Mouse (Mus musculus) liver, embryonic 13.5 days (tissue): Measurements from ENCODE around the gene Ap5z1. TPM values are rescaled to one million over a fixed set of nuclear protein-coding genes. Genes with fewer than 3 reads are reported as not detected.

Source experiments
- ATAC-seq: fragments of 200-750 bp; cut with Nextera tagmentation; 2 replicates; pipeline ENCODE4 v1.8.0; 2017; ENCODE audit warnings: low read depth, mild to moderate bottlenecking, moderate number of reproducible peaks, moderate library complexity
- DNase-seq: peaks from one replicate; pipeline ENCODE4 v3.0.0; 2022
- H3K27ac ChIP-seq: fragments of 300-500 bp; sonication (generic); 2 replicates; pipeline ENCODE4 v1.5.1; 2015; ENCODE audit warnings: moderate library complexity, mild to moderate bottlenecking, inconsistent platforms
- H3K27me3 ChIP-seq: fragments of 300-500 bp; sonication (generic); 2 replicates; pipeline ENCODE4 v1.6.1; 2015; ENCODE audit warnings: mild to moderate bottlenecking, inconsistent platforms
- H3K36me3 ChIP-seq: fragments of 300-500 bp; sonication (generic); 2 replicates; pipeline ENCODE4 v1.6.1; 2015; ENCODE audit warnings: mild to moderate bottlenecking, inconsistent platforms
- H3K4me1 ChIP-seq: fragments of 300-500 bp; sonication (generic); replicated peaks from 2 replicates; pipeline ENCODE4 v1.6.1; 2015; ENCODE audit warnings: inconsistent platforms
- H3K4me2 ChIP-seq: fragments of 300-500 bp; sonication (generic); 2 replicates; pipeline ENCODE4 v1.6.1; 2015; ENCODE audit warnings: inconsistent platforms, mild to moderate bottlenecking, moderate library complexity
- H3K4me3 ChIP-seq: fragments of 300-500 bp; sonication (generic); replicated peaks from 2 replicates; pipeline ENCODE4 v1.5.1; 2015; ENCODE audit warnings: mild to moderate bottlenecking, inconsistent platforms
- H3K9ac ChIP-seq: fragments of 300-500 bp; sonication (generic); 2 replicates; pipeline ENCODE4 v1.6.1; 2015; ENCODE audit warnings: mild to moderate bottlenecking, inconsistent platforms
- H3K9me3 ChIP-seq: fragments of 300-500 bp; sonication (generic); replicated peaks from 2 replicates; pipeline ENCODE4 v1.6.1; 2016; ENCODE audit warnings: inconsistent platforms
- WGBS: fragments of 180-500 bp; shearing (Covaris S2); methylation state at CpG from one replicate; pipeline ENCODE4 v1.1.7; 2015; ENCODE audit not compliant: insufficient replicate concordance; 5-methylcytosine and 5-hydroxymethylcytosine counted together
- polyA plus RNA-seq: library from polyadenylated mRNA; unstranded; fragments of >200 nt; fragmentation: Nextera tagmentation; extraction: Ambion mirVana; gene quantifications from 2 replicates; pipeline ENCODE4 v1.2.1, GENCODE M21; 2015

Gene Ap5z1
- polyA plus RNA-seq, 1 experiment from 2014 or later: 4.5 TPM

DNA sequence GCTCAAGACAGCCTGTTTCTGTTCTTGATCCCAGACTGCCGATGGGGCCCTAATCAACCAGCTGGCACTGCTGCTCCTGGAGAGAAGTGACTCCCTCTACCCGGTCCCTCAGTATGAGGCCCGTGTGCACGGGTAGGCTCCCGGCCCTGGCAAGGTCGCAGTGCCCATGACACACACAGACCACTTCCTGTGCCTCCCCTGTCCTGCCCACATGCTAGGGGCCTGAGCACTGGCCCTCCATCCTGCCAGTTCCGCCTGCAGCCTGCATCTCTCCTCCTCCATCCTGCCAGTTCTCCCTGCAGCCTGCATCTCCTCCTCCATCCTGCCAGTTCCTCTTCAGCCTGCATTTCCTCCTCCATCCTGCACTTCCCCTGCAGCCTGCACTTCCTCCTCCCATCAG lies 11.9 kb downstream of the Ap5z1 start:
- H3K4me1 ChIP-seq: peaks cover 3% of the 10 kb centered on the region; the same call in 1 of the 2 replicates
- H3K9me3 ChIP-seq: no peaks in the 10 kb centered on the region
- no peaks in the 10 kb centered on the region for H3K27me3 ChIP-seq
- peaks cover 31% of the 10 kb centered on the region; the same call in 1 of the 2 replicates for H3K36me3 ChIP-seq
- no peak overlapping the region for H3K9ac ChIP-seq
- WGBS: 64% methylated on average over 7 of the region's 7 CpGs
- ATAC-seq: no peak
- DNase-seq: no peak
- no peak overlapping the region for H3K4me3 ChIP-seq
- H3K27ac ChIP-seq: no peak overlapping the region
- H3K4me2 ChIP-seq: no peak overlapping the region

DNA sequence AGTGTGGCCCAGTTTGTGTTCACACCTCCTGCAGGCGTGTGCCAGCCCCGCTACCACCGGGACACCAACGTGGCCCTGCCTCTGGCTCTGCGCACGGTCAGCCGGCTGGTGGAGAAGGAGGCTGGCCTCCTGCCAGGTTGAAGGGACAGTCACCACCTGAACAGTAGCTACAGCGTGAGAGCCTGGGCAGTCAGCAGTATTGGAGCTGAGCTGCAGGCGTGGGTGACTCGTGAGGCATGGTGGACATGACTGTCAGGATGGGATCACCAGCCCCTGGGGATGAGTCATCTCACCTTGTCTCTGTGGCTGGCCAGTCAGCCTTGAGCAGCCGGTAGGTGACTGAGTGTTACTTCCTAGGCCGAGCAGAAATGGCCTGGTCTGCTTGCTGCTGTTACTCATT lies 13.6 kb downstream of the Ap5z1 start:
- DNase-seq: no peak
- no peaks in the 10 kb centered on the region for H3K27me3 ChIP-seq
- 78% methylated on average over 12 of the region's 12 CpGs for WGBS
- H3K4me2 ChIP-seq: no peak overlapping the region
- peaks cover 18% of the 10 kb centered on the region; the same call in 1 of the 2 replicates for H3K36me3 ChIP-seq
- no peak overlapping the region for H3K9ac ChIP-seq
- H3K27ac ChIP-seq: no peak overlapping the region
- no peaks in the 10 kb centered on the region for H3K9me3 ChIP-seq
- no peak overlapping the region for H3K4me3 ChIP-seq
- H3K4me1 ChIP-seq: peaks cover 3% of the 10 kb centered on the region; the same call in 1 of the 2 replicates
- ATAC-seq: no peak

DNA sequence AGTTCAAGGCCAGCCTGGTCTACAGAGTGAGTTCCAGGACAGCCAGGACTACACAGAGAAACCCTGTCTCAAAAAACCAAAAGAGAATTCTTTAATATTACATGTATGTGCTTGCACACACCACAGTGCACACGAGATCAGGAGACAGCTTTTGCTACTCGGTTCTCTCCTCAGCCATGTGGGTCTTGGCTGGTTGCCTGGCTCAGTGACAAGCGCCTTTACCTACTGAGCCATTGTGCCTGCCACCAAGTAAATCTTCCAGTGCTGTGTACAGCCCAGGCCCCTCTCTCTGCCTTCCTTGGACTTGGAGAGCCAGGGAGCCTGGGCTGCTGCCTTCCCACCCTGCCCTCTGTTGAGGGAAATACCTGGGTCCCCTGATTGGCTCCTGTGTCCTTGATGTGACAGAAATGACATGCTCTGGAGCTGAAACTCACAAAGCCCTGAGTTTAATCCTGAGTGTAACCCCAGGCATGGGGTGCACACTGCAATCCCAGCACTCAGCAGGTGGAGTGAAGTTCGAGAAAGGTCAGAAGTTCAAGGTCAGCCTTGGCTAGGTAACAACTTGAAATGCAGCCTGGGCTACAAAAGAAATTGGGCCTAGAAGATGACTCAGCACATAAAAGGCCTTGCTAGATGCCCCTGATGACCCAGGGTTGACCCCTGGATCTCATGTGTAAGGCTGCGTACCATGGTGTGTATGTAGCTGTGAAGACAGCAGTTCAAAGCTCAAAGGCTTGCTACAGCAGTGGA lies 14.3 kb downstream of the Ap5z1 start:
- Histone ChIP-seq H3K27ac (no peak overlapping the region), H3K27me3 (no peaks in the 10 kb centered on the region), H3K9ac (no peak overlapping the region), H3K4me1 (peaks cover 3% of the 10 kb centered on the region; the same call in 1 of the 2 replicates), H3K36me3 (peaks cover 15% of the 10 kb centered on the region; the same call in 1 of the 2 replicates), H3K4me3 (no peak overlapping the region), H3K4me2 (no peak overlapping the region), H3K9me3 (no peaks in the 10 kb centered on the region)
- WGBS: 80% methylated on average over 5 of the region's 5 CpGs
- no peak for ATAC-seq
- DNase-seq: no peak

DNA sequence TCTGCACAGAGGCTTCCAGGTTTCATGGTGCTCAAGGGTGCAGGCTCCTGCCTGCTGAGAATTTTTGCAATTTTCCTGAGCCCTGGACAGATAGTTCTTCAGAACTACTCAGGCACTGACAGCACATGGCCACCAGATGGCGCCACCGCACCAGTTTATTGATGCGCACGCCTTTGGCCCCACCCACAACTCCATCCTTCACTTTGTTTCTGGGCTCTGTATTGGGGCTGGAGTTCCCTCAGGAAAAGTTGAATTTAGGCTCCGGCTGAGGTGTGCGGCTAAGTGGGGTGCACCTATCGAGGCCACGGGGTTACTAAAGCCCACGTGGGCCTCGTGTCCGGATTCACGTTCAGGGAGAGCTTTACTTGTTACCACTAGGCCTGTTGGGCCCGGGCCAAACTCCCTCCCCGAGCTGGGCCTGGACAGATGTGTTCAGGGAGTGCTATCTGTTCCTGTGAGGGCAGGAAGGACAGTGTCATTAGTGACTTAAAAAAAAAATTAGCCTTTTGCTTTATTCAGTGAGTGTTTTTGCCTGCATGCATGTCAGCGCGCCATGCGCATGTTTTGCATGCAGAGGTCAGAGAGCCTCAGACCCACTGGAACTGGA lies 15.2 kb downstream of the Ap5z1 start:
- H3K36me3 ChIP-seq: peaks cover 12% of the 10 kb centered on the region; the same call in 1 of the 2 replicates
- DNase-seq (peak; percentile 53), ATAC-seq (0 out of 2 replicates have a peak, but pooled peaks have one; percentile 22)
- WGBS: 37% methylated on average over 17 of the region's 17 CpGs
- no peak overlapping the region for H3K4me2 ChIP-seq
- H3K4me3 ChIP-seq: no peak overlapping the region
- H3K27ac ChIP-seq: no peak overlapping the region
- no peaks in the 10 kb centered on the region for H3K27me3 ChIP-seq
- H3K4me1 ChIP-seq: peaks cover 3% of the 10 kb centered on the region; the same call in 1 of the 2 replicates
- no peaks in the 10 kb centered on the region for H3K9me3 ChIP-seq
- H3K9ac ChIP-seq: no peak overlapping the region

DNA sequence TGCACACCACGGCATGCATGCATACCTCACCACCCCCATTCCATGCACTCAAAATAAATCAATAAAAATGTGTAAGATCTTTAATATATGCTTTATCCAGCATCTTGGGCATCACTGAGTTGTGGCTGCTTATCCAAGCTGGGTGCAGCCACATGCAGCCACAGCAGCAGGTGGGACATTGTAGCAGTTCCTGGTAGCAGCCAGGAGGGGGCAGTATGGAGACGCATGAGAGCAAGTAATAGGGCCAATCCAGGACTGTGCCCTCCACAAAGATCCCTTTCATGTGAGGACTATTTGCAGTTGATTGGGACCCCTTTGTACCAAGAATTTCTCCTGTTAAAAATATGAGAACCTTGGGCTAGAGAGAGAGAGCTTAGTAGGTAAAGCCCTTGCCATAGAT lies 18.8 kb downstream of the Ap5z1 start:
- Histone ChIP-seq H3K27ac (no peak overlapping the region), H3K27me3 (no peaks in the 10 kb centered on the region), H3K9ac (no peak overlapping the region), H3K36me3 (0 out of 2 replicates have a peak, but pooled peaks cover under 1% of the 10 kb centered on the region), H3K4me2 (no peak overlapping the region), H3K9me3 (no peaks in the 10 kb centered on the region), H3K4me3 (no peak overlapping the region), H3K4me1 (peaks cover 3% of the 10 kb centered on the region; the same call in 1 of the 2 replicates)
- DNase-seq (peak; percentile 31), ATAC-seq (no peak)
- WGBS: 42% methylated on average over 2 of the region's 2 CpGs

DNA sequence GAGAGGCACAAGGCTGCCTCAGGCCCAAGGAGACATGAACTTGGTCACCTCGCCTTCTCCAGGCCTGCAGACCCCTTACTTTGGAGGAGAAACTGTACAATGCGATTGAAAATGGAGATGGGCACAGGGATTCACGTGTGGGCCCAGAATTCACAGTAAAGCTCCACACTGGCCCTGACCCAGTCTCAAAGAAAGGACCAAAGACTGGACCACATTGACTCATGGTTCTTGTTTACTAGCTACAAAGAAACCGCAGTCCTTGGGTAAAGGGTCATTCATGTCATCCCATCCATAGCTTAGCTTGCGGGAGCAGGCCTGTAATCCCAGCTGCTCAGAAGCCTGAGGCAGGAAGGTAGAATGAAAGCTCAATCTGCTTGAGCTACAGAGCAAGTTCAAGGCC lies 19.8 kb downstream of the Ap5z1 start:
- Histone ChIP-seq H3K36me3 (no peaks in the 10 kb centered on the region), H3K4me3 (no peak overlapping the region), H3K4me2 (no peak overlapping the region), H3K9me3 (no peaks in the 10 kb centered on the region), H3K9ac (no peak overlapping the region), H3K4me1 (peaks cover 3% of the 10 kb centered on the region; the same call in 1 of the 2 replicates), H3K27me3 (no peaks in the 10 kb centered on the region), H3K27ac (no peak overlapping the region)
- DNase-seq: no peak
- 82% methylated on average over 5 of the region's 5 CpGs for WGBS
- ATAC-seq: no peak

DNA sequence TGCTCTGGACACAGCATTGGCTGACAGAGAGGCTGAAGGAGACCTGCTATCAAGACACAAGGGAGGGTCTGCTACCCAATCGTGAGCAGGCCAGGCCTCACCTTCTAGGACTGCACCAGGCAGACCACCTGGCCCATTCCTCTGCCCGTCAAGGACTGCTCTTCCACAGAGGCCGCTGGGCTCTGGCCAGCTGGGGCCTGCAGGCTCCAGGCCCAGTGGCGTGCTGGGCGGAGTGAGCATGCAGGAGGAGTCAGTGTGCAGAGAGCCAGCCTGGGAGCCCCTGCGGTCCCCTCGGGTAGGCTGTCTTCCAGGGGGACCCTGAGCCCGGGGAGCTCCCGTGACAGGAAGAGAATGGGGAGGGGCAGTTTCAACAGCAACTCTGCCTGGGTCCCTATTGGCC lies 22.9 kb downstream of the Ap5z1 start:
- no peak overlapping the region for H3K27ac ChIP-seq
- WGBS: 66% methylated on average over 9 of the region's 9 CpGs
- ATAC-seq: no peak

DNA sequence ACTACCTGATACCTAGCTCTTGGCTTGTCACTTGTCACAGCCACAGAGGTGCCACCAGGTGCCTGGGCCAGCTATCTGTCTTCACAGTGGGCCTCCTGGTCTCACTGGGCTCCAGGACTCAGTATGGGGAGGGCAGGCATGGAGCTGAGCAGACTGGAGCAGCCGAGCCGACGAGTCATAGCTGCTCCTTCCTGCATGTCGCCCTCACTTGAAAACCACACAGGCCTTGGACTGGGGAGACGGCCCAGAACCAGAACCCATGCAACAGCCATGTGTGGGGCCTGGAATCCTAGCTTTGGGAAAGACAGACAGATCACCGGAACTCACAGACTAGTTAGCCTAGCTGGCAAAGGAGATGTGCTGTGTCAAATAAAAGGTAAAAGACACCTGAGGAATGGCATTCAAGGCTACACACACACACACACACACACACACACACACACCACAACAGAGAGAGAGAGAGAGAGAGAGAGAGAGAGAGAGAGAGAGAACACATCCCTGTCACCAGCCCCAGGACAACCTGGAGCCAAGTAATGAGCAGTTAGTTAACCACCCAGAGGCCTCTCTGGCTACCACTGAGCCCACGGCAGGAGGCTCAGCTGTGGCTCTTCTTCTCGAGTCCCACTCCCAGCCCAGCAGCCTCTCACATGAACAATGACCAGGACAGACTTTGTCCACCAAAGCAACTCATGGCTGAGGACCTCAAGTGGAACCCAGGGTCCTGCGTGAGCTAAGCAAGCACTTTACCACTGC lies 26.4 kb downstream of the Ap5z1 start:
- no peaks in the 10 kb centered on the region for H3K4me1 ChIP-seq
- H3K4me3 ChIP-seq: no peak overlapping the region
- no peak overlapping the region for H3K27ac ChIP-seq
- no peak overlapping the region for H3K9ac ChIP-seq
- DNase-seq (no peak), ATAC-seq (no peak)
- 0 out of 2 replicates have a peak, but pooled peaks cover 8% of the 10 kb centered on the region for H3K27me3 ChIP-seq
- WGBS: 50% methylated on average over 9 of the region's 9 CpGs
- no peaks in the 10 kb centered on the region for H3K36me3 ChIP-seq
- no peaks in the 10 kb centered on the region for H3K9me3 ChIP-seq
- no peak overlapping the region for H3K4me2 ChIP-seq

More for the DNA sequence above, 22.9 kb downstream of the Ap5z1 start:
- Histone ChIP-seq H3K9ac (no peak overlapping the region), H3K4me3 (no peak overlapping the region), H3K36me3 (no peaks in the 10 kb centered on the region), H3K27me3 (0 out of 2 replicates have a peak, but pooled peaks cover 5% of the 10 kb centered on the region), H3K9me3 (no peaks in the 10 kb centered on the region), H3K4me1 (no peaks in the 10 kb centered on the region), H3K4me2 (no peak overlapping the region)
- no peak for DNase-seq

DNA sequence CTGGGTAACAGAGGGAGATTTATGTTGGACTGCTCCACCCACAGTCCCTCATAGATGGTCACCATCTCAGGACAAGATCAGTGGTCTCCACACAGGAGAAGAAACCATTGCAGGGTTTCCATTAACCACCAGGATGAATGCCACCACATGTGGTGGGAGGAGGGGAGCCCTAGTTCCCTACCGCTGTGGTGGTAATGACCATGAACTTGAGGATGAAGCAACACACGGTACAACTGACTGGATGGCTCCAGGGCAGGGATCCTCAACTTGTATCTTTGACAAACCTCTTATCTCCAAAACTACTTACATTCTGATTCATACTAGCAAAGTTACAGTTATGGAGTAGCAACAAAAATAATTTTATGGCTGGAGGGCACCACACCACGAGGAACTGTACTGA lies 29.6 kb downstream of the Ap5z1 start:
- ATAC-seq: no peak
- H3K9ac ChIP-seq: no peak overlapping the region
- no peak overlapping the region for H3K27ac ChIP-seq
- 0 out of 2 replicates have a peak, but pooled peaks cover 8% of the 10 kb centered on the region for H3K27me3 ChIP-seq
- DNase-seq: no peak
- H3K4me1 ChIP-seq: no peaks in the 10 kb centered on the region
- 54% methylated on average over 3 of the region's 3 CpGs for WGBS
- no peaks in the 10 kb centered on the region for H3K9me3 ChIP-seq
- H3K4me2 ChIP-seq: no peak overlapping the region
- no peaks in the 10 kb centered on the region for H3K36me3 ChIP-seq
- H3K4me3 ChIP-seq: no peak overlapping the region

DNA sequence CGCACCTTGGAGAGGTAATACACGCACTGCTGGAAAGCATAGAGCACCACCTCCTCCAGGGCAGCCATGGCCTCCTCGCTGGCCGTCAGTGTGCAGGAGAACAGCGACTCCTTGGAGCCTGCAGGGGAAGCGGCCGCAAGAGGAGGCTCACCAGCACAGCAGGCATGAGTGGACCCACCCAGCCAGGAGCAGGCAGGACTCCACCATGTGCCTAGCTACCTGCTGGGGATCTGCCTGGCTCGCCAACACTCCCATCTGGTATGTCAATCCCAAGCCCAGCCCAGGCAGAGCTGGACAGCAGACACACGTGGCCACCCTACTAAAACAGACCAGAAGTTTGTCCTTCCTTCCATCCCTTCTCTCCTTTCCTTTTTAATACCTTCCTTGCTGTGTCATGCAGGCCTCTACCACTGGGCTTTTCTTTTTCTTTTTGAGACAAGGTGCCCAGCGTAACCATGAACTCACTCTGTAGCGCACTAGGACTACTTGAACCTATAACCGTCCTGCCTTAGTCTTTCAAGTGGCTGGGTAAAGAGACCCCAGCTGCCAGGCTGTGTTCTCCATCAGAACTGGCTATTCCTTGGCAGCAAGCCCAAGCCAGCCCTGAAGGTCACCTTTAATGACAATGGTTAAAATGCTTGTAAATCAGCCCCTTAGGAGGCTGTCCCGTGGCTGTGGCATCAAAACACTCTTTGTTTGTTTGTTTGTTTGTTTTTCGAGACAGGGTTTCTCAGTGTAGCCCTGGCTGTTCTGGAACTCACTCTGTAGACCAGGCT lies 31.8 kb downstream of the Ap5z1 start:
- Histone ChIP-seq H3K9me3 (no peaks in the 10 kb centered on the region), H3K27me3 (peaks cover 6% of the 10 kb centered on the region; the same call in 1 of the 2 replicates)

More for the DNA sequence above, 31.8 kb downstream of the Ap5z1 start:
- Histone ChIP-seq H3K36me3 (no peaks in the 10 kb centered on the region), H3K27ac (no peak overlapping the region), H3K4me3 (no peak overlapping the region), H3K4me1 (no peaks in the 10 kb centered on the region), H3K4me2 (no peak overlapping the region), H3K9ac (no peak overlapping the region)
- no peak for ATAC-seq
- DNase-seq: no peak
- WGBS: 60% methylated on average over 14 of the region's 14 CpGs
